Mouse (Mus musculus) gastrocnemius, postnatal 14 days (tissue): ENCODE results near the gene Epha4. TPM values are rescaled to one million over a fixed set of nuclear protein-coding genes. Genes with fewer than 3 reads are reported as not detected.

Source experiments
- DNase-seq: peaks from one replicate; pipeline ENCODE4 v3.0.0; 2021; ENCODE audit warnings: mixed read lengths
- intact Hi-C: fragments of 180-260 bp; cut with DNase I; formaldehyde crosslinking; loops from one replicate; pipeline ENCODE4 v1.15.1; 2025; ENCODE audit warnings: low total_unique reads
- total RNA-seq, 2 experiments: library from RNA; stranded (reverse); gene quantifications; 2 replicates each; pipeline ENCODE4 v1.2.3; 2021

Epha4 gene
- total RNA-seq, 2 experiments from 2014 or later = 3.1 to 4.5 TPM

DNA sequence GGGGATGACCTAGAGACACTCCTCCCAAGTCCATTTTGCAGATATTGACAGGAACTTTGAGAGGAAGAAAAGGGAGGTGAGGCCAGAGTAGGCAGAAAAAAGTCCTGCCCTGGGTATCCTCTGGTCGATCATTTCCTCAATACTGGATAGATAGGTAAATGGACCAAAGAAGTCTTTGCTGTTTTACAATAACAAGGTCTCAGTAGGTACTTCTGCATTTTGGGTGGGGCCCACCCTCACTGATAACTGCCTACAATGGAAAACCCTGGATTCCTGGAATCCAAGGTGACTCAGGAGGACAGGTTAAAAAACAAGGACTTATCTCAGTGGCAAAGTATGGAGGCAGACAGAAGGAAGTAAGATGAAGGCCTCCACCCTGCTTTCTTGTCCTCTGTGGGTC is 61.1 kb downstream of the Epha4 start:
- intact Hi-C loops = no loop called here
- no peak for DNase-seq

DNA sequence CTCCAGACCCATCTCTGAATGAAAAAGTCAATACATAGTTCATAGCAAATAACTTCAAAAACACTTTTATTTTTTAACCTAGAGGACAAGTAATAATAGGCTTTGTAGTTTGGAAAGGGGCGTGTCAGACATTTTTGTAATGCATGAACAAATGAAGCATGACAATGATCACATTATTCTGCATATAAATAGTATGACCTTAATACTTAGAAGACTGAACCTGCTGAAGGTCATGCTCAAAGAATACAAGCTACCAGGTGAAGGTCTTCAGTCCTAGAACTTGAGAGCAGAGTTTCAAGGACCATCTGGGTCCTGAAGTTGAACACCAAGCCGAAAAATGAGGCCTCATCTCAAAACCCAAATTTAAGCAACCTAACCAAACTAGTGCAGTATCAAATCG is 62.2 kb downstream of the Epha4 start:
- intact Hi-C loops = no loop called here
- DNase-seq = no peak

DNA sequence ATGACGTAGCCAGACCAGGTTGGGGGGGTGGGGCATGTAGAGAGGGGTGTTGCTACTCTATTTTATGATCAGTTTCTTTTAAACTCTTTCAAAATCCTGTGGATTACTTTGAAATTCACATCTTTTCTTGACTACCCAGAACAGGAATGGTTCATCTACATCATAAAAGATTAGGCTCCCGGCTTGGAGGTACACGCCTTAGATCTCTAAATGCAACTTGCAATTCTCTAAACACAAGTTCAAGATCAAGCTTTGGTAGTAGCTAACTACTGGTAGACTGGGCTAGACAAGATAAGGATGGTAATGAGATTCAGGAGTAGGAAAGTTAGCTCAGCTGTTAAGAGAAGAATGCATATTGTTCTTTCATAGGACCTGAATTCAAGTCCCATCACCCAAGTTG is 63.3 kb downstream of the Epha4 start:
- intact Hi-C loops = no loop called here
- no peak for DNase-seq

GRCm38 (mm10) chr1:77450201-77450600 is 64.7 kb downstream of the Epha4 start:
- intact Hi-C loops = no loop called here
- no peak for DNase-seq

DNA sequence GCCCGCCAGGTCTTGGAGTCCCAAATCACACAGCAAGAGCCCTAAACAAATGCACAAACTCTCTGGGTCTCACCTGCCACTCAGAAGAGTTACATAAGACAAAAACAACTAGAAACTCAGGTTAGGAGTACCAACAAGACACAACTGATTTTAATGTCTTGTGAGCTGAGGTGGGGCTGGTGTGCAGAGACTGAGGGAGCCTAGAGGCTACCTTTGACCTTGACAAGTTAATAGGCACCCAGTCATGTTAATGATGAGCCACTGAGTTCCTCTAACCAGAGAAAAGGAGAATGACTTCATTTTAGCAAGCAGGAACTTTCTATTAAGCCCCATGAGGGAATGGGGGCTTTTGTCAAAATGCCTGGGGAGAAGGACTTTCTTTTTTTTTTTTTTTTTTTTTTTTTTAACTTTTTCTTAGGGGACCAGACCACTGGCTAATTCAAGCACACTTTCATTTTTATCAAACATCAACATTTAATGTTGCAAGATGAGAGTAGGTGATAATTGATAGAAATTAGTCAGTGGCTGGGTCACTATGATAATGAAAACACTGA is 67.8 kb downstream of the Epha4 start:
- DNase-seq = no peak
- intact Hi-C loops = no loop called here

GRCm38 (mm10) chr1:77446438-77446837 is 68.5 kb downstream of the Epha4 start:
- DNase-seq = no peak
- intact Hi-C loops = no loop called here

DNA sequence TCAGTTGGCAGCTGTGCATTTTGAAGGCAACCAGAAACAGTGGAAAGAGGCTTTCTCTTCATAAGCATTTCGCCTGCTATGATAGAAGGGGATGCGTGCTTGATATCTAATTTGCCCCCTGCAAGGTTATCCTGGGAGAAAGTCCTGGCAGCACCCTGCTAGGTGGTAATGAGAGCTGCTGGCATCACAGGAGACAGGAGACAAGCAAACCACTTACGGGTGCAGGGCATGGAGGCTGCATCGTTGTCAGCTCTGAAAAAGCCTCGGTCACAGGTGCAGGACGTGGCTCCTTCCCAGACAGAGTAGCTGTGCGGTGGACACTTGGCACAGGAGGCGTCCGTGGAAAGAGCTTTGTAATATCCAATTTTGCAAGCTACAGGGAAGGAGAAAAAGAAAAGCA is 70.2 kb downstream of the Epha4 start:
- no peak for DNase-seq
- intact Hi-C loops = no loop called here

- intact Hi-C loops = no loop called here
Observed at GRCm38 (mm10) chr1:77441987-77442386, 72.9 kb downstream of the Epha4 start.

GRCm38 (mm10) chr1:77441401-77441800 is 73.5 kb downstream of the Epha4 start:
- DNase-seq = no peak

More at GRCm38 (mm10) chr1:77441987-77442386, 72.9 kb downstream of the Epha4 start:
- no peak for DNase-seq

DNA sequence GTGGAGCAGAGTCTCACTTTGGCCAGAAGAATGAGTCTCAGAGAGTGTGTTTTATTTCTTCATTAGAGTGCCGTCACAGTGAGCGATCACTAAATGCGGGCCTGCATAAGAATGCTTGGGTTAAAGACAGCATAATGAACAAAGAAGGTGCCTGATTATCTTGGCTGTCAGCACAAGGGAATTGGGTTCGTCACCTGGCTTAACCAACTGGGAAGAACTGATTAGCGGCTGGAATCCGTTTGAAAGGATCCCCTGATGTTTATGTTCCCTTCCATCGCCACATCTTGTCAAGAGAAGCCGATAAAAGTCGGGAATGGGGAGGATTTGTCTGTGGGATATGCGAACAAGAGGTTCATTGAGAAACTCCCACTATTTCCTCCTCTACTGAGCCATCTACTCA is 74.4 kb downstream of the Epha4 start:
- no peak for DNase-seq
- intact Hi-C loops = no loop called here

More at GRCm38 (mm10) chr1:77441401-77441800, 73.5 kb downstream of the Epha4 start:
- intact Hi-C loops = no loop called here

- no peak for DNase-seq
- intact Hi-C loops = no loop called here
Observed at GRCm38 (mm10) chr1:77439383-77440074, 75.4 kb downstream of the Epha4 start.

GRCm38 (mm10) chr1:77438639-77439038 is 76.2 kb downstream of the Epha4 start:
- intact Hi-C loops = no loop called here
- no peak for DNase-seq

DNA sequence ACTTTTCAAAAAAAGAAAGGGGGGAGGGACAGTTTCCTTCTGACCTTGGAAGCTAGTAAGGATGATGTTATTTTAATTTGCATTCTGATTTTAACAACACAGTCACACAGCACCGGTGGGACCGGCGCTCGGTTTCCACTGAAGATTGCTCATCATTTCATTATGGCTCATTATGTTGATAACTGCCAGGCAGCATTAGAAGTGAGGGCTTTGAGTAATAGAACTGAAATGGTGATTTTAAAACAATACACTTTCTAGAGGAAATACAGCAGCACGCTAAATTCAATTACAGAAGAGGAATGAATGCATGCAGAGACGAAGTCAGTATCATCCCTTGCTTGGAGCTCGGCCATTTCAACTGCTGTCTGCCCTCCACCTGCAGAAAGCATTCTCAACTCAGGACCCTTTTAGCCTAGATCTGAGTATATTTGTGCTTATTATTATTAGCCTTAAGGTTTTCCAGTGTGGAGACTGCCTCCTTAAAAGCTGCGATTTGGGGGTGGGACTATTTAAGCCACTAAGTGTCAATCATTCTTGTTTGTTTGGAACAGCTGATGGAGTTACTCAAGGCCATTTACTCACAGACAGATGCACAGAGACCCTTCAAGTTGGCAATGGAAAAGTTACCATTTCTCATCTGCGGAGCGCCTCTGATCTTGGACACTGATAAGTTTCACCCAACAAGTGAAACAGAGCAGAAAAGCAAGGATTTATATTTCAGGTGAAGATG is 76.8 kb downstream of the Epha4 start:
- intact Hi-C loops = no loop called here
- no peak for DNase-seq

DNA sequence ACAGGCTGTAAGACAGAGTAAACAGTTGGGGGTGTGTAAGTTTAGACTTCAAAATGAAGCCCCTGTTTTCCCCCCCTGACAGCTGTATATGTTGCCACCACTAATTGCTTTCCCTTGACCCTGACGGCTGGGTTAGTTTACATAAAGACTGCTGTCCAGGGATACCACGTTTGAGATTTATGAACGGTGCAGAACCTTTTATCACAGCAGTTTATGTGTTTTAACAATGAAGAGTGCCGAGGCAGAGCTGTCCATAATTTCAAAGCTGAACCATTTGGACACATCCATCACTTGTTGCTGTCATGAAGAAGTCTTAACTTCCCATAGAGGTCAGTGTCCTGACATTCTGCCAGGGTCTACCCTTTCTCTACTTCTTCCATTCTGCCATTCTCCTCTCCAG is 79.8 kb downstream of the Epha4 start:
- DNase-seq = no peak
- intact Hi-C loops = no loop called here

- intact Hi-C loops = no loop called here
- DNase-seq = no peak
Observed at GRCm38 (mm10) chr1:77433148-77433547, 81.7 kb downstream of the Epha4 start.

- intact Hi-C loops = no loop called here
- no peak for DNase-seq
Observed at GRCm38 (mm10) chr1:77432489-77432888, 82.4 kb downstream of the Epha4 start.

DNA sequence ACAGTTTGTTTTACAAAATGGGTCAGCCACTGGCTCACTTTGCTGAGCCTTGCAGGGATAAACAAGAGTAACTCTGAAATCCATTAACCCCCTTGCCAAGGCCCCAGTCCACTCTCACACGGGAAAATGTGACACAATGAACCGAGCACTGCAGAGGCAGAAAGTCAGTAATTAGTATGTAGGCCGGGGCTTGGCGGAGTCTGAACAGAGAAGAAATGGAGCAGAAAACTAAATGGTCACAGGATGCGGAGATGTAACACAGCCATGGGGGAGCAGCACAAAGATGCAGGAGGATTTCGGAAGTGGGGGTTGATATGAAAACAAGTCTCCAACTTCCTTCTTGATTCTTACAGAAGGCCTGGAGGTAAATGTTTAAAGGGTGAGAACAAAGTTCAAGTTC is 85.7 kb downstream of the Epha4 start:
- DNase-seq = no peak
- intact Hi-C loops = no loop called here

DNA sequence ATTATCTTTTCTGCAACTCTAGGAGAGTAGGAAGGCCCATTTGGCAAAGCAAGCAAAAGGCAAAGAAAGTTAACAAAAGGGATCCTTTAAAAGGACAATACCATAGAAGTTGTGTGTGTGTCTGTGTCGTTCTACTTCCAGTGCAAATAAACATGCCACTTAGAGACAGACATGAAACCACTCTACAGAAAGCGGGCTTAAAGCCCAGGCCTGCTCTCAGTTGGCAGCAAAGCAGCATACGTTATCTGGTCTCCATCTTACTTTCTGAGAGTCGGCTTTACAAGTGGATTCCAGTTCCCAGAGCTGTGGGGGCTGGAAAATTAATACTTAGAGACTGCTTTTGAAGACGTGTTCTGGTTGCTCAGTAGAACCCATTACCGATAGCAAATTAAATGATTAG is 87.9 kb downstream of the Epha4 start:
- DNase-seq = no peak
- intact Hi-C loops = no loop called here

DNA sequence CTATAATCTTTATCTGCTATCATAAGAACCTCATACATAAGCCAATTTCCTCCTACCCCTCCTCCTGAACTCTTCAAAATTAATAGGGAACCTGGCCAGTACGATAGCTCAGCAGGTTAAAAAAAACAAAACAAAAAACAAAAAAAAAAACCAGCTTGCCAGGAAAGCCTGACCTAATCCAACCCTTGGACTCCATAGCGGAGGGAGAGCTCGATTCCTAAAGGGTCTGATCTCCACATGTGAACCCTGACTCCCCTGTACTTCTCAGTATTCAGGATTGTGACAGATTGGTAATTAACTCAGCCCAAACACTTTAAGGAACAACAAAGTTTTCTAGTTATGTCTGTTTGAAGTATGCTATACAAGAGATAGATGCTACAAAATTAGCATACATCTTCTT is 89.7 kb downstream of the Epha4 start:
- intact Hi-C loops = no loop called here

GRCm38 (mm10) chr1:77421081-77421480 is 93.8 kb downstream of the Epha4 start:
- intact Hi-C loops = no loop called here
- DNase-seq = no peak

More for the DNA sequence above, 89.7 kb downstream of the Epha4 start:
- DNase-seq = no peak

- intact Hi-C loops = no loop called here
- DNase-seq = no peak
Observed at GRCm38 (mm10) chr1:77420348-77420747, 94.5 kb downstream of the Epha4 start.
